Mouse (Mus musculus): ENCODE data around the gene Tnfrsf11a.
"Not testable (repeated sequence)": the region's sequence is repeated elsewhere in the genome, so short reads cannot be mapped to it uniquely, and the experiment has no call there.

The Tnfrsf11a gene

DNA sequence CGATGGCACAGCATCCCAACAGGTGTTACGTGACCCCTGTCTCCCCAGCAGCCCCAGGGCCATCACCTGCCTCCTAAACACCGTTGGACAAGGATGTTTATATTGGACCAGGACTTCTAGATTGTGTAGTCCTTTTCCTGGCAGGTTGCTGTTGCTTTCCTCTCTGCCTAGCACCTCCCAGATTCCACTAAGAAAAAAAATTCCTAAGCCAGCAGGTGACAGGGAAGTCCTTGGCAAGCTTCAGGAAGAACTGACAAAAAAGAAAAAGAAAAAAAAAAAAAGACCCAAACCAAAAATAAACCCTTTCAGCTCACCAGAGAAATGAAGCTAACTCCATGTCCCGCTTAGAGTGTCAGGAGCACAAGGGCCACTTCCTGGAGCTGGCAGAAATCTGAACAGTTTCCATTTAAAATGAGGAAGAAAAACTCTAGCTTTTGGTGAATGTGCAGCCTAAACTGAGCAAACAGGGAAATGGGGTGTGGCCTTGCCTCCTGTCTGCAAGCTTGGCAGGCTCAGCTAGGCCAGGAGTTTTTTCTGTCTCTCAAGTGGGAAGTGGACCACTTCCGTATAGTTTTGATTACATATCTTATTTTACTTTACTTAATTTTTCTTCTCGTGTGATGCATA lies 6.3 kb downstream of the Tnfrsf11a start:
- no peak for DNase-seq

DNA sequence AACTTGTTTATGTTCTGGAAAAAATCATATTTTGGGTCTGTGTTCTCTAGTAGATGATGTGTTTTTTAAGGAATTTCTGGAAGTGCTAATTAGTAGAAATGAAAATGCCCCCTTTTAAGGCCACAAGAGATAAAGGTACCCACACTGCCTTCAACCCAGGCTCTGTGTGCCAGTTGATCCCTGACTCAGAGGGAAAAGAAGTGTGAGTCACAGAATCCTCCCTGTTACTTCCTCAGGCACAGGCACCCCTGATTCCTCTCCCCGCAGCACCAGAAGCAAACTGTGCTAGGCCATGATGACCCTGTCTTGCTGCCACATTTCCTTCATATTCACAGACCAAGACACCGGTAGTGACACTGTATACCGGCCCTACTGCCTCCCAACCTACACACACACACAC lies 9.6 kb downstream of the Tnfrsf11a start:
- no peak for DNase-seq

DNA sequence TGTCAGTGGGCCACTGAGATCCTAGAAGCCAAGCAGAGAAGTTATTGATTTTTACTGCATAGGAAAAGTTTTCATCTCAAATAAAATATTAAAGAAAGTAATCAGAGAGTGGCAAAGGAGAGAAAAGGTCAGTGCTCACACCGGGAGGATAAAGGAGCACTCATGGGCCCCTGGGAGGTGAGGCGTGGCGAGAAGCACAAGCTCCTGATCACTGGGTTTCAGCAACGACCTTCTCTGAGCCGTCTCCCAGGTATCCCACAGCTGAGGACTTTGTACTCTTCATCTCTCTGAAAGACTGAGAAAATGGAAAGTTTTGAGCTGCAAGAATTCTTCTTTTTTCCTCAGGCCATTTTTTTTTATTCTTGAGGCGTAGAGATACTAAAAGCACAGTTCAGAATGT lies 14.2 kb downstream of the Tnfrsf11a start:
- DNase-seq, result no peak

DNA sequence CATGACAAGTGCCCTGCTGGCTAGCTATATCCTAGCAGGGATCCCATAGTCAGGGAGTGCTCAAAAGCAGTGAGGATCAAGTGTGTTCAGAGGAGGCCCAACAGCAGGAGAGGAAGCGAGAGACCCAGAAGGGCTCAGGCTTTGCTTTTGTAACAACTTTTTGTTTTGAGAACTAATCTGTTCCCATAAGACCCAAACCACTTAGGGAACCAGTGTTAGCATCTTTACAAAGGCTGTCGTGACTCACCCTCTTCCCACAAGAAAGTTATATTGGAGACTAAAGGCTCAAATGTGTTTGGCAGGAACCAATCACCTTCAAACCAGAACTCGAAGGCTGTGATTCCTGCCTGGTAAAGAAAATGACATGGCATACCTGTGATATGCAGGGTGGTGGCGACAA lies 15.2 kb downstream of the Tnfrsf11a start:
- no peak for DNase-seq

DNA sequence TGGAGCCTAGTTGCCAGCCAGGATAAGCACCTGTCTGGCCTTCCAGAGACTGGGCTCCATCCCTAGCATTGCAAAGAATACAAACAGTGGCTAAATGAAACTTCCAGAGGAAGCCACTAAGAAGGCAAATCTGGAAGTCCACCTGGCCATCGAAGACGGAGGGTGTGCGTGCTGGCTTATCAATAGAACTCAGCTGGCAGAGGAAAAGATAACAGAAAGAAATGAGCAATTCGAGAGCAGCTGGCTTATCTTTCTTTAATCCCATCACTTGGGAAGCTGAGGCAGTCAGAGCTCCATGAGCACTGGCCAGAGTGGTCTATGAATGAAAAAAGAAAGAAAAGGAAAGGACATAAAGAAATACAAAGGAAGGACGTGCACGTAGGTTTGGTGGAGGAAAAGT lies 20.1 kb downstream of the Tnfrsf11a start:
- DNase-seq, result no peak

DNA sequence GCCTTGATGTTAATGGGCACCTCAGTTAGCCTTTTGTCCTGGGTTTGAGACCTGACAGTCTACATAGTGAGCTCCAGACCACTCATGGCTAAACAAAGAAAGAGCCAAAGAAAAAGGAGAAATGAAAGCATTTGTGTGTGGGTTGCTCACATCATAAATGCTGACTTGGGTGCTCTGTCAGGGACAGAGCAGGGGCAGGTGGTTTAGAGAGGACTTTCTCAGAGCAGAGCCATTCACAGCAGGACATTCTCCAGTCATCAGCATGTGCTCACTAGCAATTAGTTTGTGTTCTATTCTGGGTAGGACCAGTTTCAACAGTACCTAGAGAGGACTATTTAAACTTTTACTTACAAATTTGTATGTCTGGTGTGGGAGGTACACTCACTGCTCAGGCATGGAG lies 20.7 kb downstream of the Tnfrsf11a start:
- DNase-seq, result no peak

DNA sequence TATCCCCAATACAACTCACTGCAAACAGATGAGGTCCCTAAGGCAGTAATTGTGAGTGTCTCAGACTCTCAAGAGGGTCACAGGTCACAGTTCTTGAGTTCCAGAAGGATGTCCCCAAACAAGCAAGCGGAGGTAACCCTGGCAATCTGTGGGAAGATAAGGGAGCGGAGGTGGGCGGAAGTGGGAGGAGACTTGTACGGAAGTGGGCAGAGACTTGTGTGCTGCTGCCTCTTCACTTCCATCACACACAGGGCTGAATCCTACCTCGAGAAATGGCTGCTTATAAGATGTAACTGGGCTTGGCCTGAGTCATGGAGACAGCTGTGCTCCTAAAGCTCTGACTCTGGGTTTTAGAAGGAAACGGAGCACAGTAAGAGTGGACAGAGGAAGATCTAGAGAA lies 22.4 kb downstream of the Tnfrsf11a start:
- no peak for DNase-seq

DNA sequence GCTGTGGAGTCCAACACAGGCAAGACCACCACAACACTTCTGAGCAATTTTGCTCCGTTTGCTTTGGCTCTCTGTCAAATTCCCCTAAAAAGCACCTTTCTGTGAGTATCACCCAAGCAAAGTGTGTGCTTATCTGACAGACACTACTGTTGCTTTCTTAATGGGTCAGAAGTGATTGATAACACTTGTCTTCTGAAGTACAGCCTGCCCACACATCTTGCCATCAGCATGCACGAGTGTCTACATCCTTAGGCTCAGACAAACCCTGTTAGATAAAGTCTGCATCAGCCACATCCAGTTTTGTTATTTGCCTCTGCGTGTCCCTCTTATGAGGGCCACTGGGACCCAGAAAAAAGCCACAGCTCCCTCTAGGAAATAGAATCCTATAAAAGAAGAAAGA lies 23.8 kb downstream of the Tnfrsf11a start:
- DNase-seq, result no peak

DNA sequence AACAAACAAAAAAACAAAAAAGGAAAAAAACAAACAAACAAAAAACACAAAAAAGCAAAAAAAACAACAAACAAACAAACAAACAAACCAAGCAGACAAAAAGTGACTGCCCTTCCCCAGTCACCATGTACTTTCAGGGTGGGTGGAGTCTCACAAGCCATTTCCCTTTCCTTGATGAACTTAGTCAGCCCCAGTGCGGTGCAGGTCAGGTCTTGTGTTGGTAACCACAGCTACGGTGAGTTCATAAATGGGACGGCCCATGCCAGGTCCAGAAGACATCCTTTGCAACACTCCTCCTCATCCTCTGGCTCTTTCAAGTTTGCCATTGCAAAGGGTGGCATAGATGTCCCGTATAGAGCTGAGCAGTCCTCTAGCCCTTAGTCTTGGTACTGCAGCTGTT lies 25.0 kb downstream of the Tnfrsf11a start:
- no peak for DNase-seq

DNA sequence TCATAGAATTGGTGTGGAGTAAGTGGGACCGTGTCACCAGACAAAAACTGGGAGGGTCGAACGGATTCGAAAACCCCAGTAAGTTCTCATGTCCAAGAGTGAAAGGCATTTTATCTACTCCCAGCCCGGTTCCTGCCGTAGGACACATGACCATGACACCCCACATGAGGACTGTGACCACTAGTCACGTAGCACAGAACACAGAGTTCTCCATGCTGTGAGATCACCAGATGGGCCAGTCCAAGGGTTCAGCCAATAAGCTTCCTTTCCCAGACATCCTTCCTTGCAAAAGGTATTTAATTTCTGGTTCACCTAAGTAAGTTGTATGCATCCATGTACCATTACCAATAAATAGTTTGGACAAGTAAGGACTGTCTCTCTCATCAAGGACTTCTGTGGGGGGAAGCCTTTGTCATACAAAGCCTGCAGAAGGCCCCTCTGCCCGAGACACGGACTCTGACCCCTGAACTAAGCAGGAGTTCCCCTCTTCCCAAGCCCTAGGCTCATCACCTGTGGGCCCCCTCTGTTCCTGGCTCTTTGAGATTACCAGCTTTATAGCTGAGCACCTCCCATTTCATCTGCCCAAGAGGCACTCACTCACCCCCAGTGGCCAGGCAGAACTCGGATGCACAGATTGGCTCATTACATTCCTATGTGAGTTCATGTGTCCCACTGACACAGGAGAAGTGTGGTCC lies 26.7 kb downstream of the Tnfrsf11a start:
- DNase-seq, result no peak

DNA sequence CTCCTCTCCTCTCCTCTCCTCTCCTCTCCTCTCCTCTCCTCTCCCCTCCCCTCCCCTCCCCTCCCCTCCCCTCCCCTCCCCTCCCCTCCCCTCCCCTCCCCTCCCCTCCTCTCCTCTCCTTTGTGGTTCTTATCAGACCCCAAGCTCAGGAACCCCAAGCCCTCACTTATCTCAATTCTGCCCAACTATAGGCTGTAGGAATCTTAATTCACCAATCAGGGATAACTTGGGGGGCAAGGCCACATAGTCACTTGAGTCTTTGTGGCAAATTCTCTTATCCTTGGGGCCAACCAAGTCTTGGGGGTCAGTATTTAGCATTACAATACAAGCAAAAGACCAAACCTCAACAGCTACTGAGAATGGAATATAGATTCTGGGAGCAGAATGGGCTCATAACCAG lies 31.5 kb downstream of the Tnfrsf11a start:
- not testable (repeated sequence) for DNase-seq

DNA sequence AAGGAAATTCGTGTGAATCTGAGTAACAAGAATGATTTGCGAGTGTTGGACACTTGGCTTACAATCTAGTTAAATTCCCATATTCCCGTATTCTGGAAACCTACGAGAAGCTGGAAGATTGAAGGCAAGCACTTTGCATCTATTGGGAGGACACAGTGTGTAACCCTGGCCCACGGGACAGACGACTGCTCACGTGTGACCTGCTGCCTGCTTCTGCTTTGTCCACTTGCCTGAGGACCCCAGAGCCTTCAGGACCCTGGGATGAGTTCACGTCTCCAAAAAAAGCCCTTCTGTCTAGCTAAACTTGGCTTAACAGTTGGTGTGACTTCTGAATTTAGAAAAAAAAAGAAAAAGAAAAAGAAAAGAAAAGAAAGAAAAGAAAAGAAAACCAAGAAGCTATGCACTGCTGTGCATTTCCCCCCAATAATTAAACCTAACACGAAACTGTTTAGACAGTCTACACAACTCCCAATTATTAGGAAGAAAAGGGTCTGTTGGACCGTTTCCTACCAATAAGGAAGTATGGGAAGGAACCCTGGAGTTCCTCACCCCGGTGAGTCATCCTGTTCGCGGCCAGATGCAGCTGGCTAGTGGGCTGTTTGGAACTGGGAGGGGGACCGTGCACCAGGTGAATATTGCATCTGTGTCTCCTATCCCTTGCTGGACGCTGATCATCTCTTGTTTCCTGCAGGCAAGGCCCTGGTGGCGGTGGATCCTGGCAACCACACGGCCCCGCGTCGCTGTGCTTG lies 32.6 kb downstream of the Tnfrsf11a start:
- DNase-seq, result no peak

DNA sequence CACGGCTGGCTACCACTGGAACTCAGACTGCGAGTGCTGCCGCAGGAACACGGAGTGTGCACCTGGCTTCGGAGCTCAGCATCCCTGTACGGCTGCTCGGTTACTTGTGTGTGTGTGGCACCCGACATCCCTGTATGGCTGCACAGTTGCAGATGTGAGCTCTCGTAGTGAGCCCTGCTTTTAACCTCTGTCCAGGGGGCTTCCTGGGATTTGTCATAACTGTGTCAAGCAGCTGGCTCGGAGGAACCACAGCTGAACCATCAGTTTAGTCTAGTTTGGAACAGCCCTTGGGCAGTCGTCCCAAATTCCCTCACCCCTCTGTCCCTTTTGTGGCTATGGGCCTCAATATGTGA lies 33.2 kb downstream of the Tnfrsf11a start:
- DNase-seq, result no peak

DNA sequence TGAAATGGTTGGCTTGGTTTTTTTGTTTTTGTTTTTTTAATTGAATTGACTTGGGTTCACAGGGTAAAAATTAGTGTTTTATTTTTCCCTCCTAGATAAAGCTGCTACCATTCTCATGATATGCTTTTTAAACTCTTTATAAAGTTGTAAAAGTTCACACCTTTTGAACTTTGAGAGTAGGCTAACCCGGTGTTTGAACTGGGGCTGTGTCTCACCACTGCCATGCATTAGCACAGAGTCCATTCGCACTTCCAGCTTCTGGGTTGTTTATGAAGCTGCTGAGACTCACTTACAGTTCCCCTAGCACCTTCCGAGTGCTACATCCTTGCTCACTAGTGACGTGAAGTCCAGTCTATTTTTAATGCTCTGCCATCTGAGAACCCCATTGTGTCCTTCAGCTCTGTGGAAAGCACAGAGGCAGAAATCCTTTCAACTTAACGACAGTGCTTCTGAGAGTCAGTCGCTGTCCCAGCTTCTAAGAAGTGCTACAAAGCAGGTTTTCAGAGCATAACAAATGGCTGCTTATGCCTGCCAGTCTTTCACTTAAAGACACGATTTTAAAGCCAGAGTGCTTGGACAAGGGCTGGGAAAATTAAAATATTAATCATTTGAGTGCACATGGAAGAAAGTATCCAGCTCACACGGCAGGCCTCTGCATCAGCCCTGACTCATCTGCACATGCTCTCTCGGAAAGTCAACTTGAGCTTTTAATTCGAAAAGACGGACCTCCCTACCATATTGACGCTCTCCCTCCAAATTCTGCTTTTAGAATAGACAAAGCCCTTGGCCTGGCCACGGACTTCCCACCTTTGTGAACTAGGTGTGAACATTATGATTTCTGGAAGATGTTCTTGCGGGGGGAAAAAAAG lies 34.1 kb downstream of the Tnfrsf11a start:
- no peak for DNase-seq

DNA sequence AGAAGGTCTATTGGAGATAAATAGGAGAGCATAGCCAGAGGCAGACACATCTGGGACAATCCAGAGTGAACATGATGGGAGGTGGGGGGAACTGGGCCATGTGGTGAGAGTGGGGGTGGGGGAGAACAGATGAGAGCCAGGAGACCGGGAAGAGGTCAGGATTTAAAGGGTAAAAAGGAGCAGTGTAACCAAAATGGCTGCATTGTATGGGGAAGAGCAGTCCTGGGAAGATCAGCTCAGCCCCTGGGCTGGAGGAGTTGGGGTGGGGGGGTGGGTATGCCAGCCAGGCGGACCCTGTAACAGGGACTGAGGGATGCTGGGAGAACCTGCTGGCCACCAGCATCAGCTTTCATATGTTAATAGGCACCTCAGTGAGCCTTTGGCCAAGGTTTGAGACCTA lies 34.8 kb downstream of the Tnfrsf11a start:
- DNase-seq, result no peak

DNA sequence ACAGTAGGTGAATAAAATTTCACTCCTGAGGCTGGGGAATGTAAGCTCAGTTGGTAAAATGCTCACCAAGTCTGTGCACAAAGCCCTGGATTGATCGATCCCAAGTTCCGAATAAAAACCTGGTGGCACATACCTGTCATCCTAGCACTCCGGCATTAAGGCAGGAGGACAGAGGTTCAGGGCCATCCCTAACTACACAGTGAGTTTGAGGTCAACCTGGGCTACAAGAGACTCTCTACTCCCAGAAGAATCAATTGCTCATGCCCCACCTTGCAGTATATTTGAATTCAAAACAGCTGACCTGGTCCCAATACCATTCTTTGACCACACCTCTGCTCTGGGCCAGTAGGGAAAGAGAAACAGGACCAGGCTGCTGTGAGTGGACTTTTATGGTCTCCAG lies 35.2 kb downstream of the Tnfrsf11a start:
- no peak for DNase-seq

DNA sequence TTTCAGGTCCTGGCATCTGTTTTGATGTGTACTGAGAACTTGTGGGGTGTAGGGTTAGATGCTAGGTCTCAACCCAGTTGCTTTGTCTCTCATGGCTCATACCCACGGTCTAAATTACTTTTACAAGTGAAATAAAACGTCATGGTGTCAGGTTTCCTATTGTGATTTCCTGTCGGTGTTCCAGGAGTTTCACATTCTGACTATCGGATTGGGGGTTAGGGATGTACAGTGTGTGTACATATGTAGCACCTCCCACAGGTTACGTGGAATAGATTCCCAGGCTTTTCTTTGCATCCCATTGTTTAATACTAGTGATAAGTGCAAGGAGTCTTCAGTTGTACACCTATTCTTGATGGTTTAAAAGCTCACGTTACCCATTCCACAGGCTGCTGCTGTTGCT lies 38.5 kb downstream of the Tnfrsf11a start:
- no peak for DNase-seq

DNA sequence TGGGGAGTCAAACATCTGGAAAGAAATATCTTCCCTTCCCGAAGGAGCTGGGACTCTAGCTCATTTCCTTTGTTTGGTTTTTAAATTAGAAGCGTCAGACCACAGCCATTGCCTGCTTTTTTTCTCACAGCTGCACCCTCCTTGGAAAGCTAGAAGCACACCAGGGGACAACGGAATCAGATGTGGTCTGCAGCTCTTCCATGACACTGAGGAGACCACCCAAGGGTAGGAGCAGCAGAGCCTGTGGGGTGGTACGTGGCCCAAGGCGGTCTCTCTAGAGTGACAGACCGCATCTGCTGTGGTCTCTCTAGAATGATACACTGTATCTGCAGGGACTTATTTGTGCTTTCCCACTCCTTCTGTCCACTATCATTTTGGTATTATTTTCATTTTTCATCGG lies 39.2 kb downstream of the Tnfrsf11a start:
- no peak for DNase-seq

DNA sequence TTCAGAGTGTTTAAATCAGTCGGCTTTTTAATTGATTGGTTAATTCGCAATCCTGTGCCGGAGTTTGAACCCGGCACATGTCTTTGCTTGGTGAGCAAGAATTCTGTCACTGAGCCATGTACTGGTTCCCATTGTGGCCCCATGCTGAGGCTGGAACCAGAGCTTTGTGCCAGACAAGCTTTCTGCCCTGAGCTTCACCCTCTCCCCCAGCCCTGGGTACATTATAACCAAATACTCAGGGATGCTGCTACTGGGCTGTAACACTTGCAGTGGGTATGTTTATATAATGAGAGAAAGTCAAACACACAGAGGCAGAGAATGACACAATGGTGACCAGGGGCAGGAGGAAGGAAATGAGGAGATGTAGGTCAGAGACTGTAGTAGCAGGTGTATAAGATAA lies 43.8 kb downstream of the Tnfrsf11a start:
- no peak for DNase-seq

DNA sequence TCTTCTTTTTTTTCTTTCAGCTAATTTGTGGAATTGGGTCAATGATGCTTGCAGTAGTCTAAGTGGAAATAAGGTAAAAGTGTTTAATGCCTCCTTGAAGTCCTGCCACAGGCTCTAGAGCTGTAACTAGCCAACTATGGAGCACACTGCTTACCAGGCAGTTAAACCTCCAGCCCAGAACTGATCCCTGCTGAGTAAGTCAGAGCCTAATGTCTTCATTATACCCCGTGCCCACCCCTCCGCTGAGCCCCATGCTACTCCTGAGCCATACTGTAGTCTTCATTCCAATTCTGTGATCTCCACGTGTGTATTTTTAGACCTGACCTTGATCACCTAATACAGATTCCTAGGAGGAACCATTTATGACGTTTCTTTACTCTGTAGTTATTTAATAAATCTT lies 44.5 kb downstream of the Tnfrsf11a start:
- no peak for DNase-seq

DNA sequence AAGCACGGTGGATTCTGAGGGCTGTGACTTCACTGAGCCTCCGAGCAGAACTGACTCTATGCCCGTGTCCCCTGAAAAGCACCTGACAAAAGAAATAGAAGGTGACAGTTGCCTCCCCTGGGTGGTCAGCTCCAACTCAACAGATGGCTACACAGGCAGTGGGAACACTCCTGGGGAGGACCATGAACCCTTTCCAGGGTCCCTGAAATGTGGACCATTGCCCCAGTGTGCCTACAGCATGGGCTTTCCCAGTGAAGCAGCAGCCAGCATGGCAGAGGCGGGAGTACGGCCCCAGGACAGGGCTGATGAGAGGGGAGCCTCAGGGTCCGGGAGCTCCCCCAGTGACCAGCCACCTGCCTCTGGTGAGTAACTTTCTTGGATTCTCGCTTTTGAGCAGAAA lies 46.9 kb downstream of the Tnfrsf11a start:
- DNase-seq, result no peak

DNA sequence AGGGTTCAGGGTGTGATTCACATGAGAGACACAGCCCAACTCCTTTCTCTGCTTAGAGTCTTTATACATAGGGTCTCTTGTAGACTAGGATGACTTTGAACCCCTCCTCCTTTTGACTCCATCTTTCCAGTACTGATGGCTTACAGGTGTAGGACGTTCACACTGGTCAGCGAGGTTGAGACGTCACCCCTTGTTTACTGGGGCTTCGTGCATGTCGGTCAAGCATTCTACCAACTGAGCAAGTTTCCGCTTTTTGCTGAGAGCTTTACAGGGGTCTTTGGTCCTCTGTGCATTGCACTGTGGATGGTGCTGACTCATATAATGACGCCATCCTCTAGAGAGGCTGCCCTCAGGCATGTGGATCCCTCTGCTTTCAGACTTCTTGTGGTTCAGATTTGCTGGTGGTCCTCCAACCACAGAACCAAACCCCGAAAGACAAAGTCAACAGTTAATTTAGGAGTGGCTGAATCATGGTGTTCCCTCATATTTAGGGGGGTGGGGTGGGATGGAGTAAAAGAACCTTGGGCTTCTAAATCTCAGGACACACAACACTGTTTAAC lies 47.3 kb downstream of the Tnfrsf11a start:
- DNase-seq, result no peak

DNA sequence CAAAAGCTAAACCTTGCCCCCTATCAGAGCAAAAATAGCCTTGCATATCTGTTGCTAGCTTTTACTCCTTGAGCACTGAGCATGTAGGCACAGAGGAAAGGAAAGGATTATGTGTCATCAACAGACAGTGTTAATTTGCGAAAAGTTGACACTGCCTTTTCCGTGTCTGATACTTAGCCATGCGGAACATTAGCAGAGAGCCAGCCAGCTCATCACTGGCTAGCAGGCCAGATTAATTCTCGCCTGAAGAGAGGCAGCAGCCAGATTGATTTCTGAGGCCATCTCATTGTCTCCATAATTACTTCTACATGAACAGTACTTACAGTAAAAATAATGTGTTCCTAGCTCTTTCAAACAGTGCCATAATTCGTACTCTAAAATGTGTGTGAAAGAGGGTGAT lies 48.7 kb downstream of the Tnfrsf11a start:
- DNase-seq, result no peak
